Mouse (Mus musculus): ENCODE measurements around the gene Fbln2. TPM values are rescaled to one million over a fixed set of nuclear protein-coding genes. Genes with fewer than 3 reads are reported as not detected.

Gene Fbln2
- polyA plus RNA-seq, 1 experiment from 2014 or later = 56.4 TPM

DNA sequence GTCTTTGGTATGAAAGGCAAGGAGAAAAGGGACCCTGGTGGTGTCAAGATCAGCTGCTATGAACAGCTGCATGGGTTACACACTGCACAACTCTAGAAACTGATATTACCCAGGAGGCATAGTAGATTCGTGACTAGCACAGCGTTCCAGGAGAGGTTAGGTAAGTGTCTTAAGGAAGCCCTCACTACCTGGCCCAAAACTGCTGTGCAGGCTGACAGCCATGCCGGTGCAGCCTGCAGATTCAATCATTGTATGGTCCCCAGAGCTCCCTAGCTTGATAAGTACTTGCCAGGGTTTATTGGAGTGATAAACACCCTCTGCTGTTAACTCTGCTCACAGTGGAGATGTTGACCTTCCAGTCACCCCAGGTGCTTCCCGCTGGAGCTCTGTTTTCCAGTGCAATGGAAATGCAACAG is 30.2 kb upstream of the Fbln2 start:
- H3K27me3 ChIP-seq = no peaks in the 10 kb centered on the region
- H3K4me3 ChIP-seq (replicated peaks) = no peak overlapping the region
- no peak overlapping the region for H3K4me2 ChIP-seq
- H3K9me3 ChIP-seq (replicated peaks) = no peaks in the 10 kb centered on the region
- no peak overlapping the region for H3K9ac ChIP-seq
- no peak overlapping the region for H3K27ac ChIP-seq
- 70% methylated on average over 4 of the region's 4 CpGs for WGBS
- no peaks in the 10 kb centered on the region for H3K36me3 ChIP-seq
- H3K4me1 ChIP-seq = no peaks in the 10 kb centered on the region
- ATAC-seq (replicated peaks; ENCODE audit: low FRiP score) = no peak

DNA sequence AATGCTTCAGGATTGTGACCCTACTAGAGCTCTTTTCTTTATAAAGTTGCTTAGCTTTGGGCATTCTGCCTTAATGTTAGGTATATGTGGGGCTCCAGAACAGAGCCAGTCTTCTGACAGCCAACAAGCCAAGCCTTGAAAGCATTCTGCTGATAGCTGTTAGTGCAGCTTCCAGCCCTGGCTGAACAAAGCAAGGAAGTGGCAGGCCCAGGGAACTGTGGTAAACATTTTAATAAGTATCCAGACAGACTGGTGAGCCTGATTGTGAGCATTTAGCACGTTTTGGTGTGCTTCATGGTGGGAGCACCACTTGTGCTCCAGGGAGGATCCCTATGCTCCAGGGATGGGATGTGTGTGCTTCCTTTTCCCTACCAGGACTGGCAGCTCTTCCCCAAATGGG is 29.2 kb upstream of the Fbln2 start:
- no peak overlapping the region for H3K27ac ChIP-seq
- no peaks in the 10 kb centered on the region for H3K36me3 ChIP-seq
- 29% methylated on average over 1 of the region's 1 CpGs for WGBS
- H3K4me1 ChIP-seq = no peaks in the 10 kb centered on the region
- H3K4me3 ChIP-seq (replicated peaks) = no peak overlapping the region
- no peak overlapping the region for H3K4me2 ChIP-seq
- ATAC-seq (replicated peaks; ENCODE audit: low FRiP score) = no peak
- no peaks in the 10 kb centered on the region for H3K27me3 ChIP-seq
- H3K9ac ChIP-seq = no peak overlapping the region
- H3K9me3 ChIP-seq (replicated peaks) = no peaks in the 10 kb centered on the region

DNA sequence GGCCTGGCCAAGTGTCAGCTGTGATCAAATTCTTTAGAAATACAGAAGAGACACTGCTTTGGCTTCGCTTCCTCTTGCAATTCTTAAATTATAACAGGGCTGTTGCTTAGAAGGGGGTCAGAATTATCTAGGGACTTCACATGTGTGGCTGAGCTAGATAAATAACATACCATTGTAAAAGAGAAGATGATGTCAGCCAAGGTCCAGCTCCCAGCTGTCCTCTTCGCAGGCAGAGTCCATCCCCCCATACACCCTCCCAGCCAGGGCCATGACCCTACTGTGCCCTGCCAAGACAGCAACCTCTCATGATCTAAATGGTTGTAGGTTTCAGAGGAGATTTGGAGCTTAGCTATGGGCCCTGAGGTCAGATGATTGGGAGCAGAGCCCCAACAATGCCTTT is 28.3 kb upstream of the Fbln2 start:
- ATAC-seq (replicated peaks; ENCODE audit: low FRiP score) = no peak
- Histone ChIP-seq H3K4me3 (replicated peaks) (no peak overlapping the region), H3K27ac (no peak overlapping the region), H3K27me3 (no peaks in the 10 kb centered on the region), H3K9ac (no peak overlapping the region), H3K4me2 (no peak overlapping the region), H3K9me3 (replicated peaks) (no peaks in the 10 kb centered on the region), H3K36me3 (no peaks in the 10 kb centered on the region), H3K4me1 (no peaks in the 10 kb centered on the region)
- 46% methylated on average over 2 of the region's 2 CpGs for WGBS

GRCm38 (mm10) chr6:91184776-91185175 is 27.5 kb upstream of the Fbln2 start:
- ATAC-seq (replicated peaks; ENCODE audit: low FRiP score) = no peak
- Histone ChIP-seq H3K9ac (no peak overlapping the region), H3K9me3 (replicated peaks) (no peaks in the 10 kb centered on the region), H3K4me2 (no peak overlapping the region), H3K4me3 (replicated peaks) (no peak overlapping the region), H3K27me3 (no peaks in the 10 kb centered on the region), H3K27ac (no peak overlapping the region), H3K4me1 (no peaks in the 10 kb centered on the region), H3K36me3 (no peaks in the 10 kb centered on the region)
- 65% methylated on average over 3 of the region's 3 CpGs for WGBS

DNA sequence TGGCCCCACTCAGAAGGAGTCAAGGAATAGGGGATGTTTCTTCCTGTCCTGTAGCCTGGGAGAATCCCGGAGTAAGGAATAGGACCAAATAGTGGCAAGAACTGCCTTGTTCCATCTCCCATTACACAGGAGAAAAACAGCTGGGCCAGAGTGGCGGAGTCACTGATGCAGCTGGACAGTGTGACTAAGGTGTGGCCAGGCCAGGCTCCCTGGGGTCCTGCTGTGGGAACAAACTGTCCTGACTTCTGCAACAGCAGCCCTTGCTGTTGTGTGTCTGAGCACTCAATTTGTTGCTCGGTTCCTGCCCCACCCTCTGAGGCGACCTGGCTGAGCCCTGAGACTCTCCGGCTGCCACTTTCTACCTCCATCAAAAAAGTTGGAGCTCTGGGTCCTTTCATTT is 26.8 kb upstream of the Fbln2 start:
- no peak overlapping the region for H3K9ac ChIP-seq
- no peaks in the 10 kb centered on the region for H3K4me1 ChIP-seq
- 85% methylated on average over 5 of the region's 5 CpGs for WGBS
- no peaks in the 10 kb centered on the region for H3K9me3 ChIP-seq (replicated peaks)
- H3K27me3 ChIP-seq = no peaks in the 10 kb centered on the region
- H3K4me2 ChIP-seq = no peak overlapping the region
- ATAC-seq (replicated peaks; ENCODE audit: low FRiP score) = no peak
- H3K36me3 ChIP-seq = no peaks in the 10 kb centered on the region
- no peak overlapping the region for H3K27ac ChIP-seq
- H3K4me3 ChIP-seq (replicated peaks) = no peak overlapping the region

GRCm38 (mm10) chr6:91186161-91186931 is 25.9 kb upstream of the Fbln2 start:
- H3K27ac ChIP-seq = no peak overlapping the region
- no peaks in the 10 kb centered on the region for H3K36me3 ChIP-seq
- no peaks in the 10 kb centered on the region for H3K9me3 ChIP-seq (replicated peaks)
- no peak overlapping the region for H3K4me3 ChIP-seq (replicated peaks)
- H3K4me1 ChIP-seq = no peaks in the 10 kb centered on the region
- WGBS = 52% methylated on average over 4 of the region's 4 CpGs
- no peaks in the 10 kb centered on the region for H3K27me3 ChIP-seq
- ATAC-seq (replicated peaks; ENCODE audit: low FRiP score) = no peak
- no peak overlapping the region for H3K9ac ChIP-seq
- H3K4me2 ChIP-seq = no peak overlapping the region

DNA sequence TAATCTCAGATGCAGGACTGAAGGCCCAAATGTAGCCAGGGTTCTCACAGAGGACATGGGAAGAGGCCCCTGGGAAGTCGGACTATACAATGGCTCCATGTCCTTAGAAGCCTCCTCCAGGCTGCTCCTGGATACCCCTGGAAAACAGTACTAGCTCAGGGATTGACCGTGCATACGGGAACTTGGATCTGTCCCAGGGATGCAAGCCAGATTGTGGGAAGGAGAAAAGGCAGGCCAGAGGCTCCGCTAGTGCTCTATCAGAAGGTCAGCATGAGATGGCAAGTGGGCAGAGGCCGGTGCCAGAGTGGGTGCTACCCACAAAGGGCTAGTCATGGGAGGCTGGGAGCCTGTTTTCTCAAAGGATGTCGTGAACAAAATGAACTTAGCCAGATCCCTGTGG is 25.3 kb upstream of the Fbln2 start:
- WGBS = 84% methylated on average over 6 of the region's 6 CpGs
- Histone ChIP-seq H3K4me3 (replicated peaks) (no peak overlapping the region), H3K27me3 (no peaks in the 10 kb centered on the region), H3K4me1 (no peaks in the 10 kb centered on the region), H3K9ac (no peak overlapping the region), H3K4me2 (no peak overlapping the region), H3K27ac (no peak overlapping the region), H3K9me3 (replicated peaks) (no peaks in the 10 kb centered on the region), H3K36me3 (no peaks in the 10 kb centered on the region)
- no peak for ATAC-seq (replicated peaks; ENCODE audit: low FRiP score)

GRCm38 (mm10) chr6:91187871-91188270 is 24.4 kb upstream of the Fbln2 start:
- Histone ChIP-seq H3K4me1 (no peaks in the 10 kb centered on the region), H3K27ac (no peak overlapping the region), H3K9me3 (replicated peaks) (no peaks in the 10 kb centered on the region), H3K4me2 (no peak overlapping the region), H3K36me3 (no peaks in the 10 kb centered on the region), H3K4me3 (replicated peaks) (no peak overlapping the region), H3K9ac (no peak overlapping the region), H3K27me3 (no peaks in the 10 kb centered on the region)
- WGBS = 71% methylated on average over 3 of the region's 3 CpGs
- ATAC-seq (replicated peaks; ENCODE audit: low FRiP score) = no peak

GRCm38 (mm10) chr6:91189971-91190370 is 22.3 kb upstream of the Fbln2 start:
- no peaks in the 10 kb centered on the region for H3K36me3 ChIP-seq
- no peak overlapping the region for H3K4me3 ChIP-seq (replicated peaks)
- no peak for ATAC-seq (replicated peaks; ENCODE audit: low FRiP score)
- no peak overlapping the region for H3K27ac ChIP-seq
- no peaks in the 10 kb centered on the region for H3K4me1 ChIP-seq
- no peaks in the 10 kb centered on the region for H3K27me3 ChIP-seq
- no peaks in the 10 kb centered on the region for H3K9me3 ChIP-seq (replicated peaks)
- H3K4me2 ChIP-seq = no peak overlapping the region
- WGBS = 89% methylated on average over 6 of the region's 6 CpGs
- no peak overlapping the region for H3K9ac ChIP-seq

DNA sequence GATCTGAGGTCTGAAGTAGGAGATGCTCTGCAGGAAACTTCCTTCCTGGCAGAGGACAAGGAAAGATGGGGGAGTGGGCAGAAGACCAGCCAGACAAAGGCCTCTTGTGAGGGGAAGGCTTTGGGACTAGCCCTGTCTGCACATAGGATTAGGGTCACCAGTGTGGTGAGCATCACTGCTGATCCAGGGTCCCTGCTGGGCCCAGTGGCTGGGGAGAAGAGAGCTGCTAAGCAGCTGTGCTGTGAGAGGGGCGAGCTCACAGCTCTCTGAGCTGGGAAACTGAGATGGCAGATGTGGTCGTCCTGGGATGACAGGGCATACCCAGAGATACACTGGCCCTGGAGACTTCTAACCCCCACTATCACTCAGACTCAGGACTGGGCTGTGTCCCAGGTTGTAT is 20.8 kb upstream of the Fbln2 start:
- H3K27me3 ChIP-seq = no peaks in the 10 kb centered on the region
- 82% methylated on average over 2 of the region's 2 CpGs for WGBS
- H3K36me3 ChIP-seq = no peaks in the 10 kb centered on the region
- H3K4me1 ChIP-seq = no peaks in the 10 kb centered on the region
- H3K9ac ChIP-seq = no peak overlapping the region
- no peak overlapping the region for H3K27ac ChIP-seq
- H3K4me3 ChIP-seq (replicated peaks) = no peak overlapping the region
- no peak overlapping the region for H3K4me2 ChIP-seq
- ATAC-seq (replicated peaks; ENCODE audit: low FRiP score) = no peak
- H3K9me3 ChIP-seq (replicated peaks) = no peaks in the 10 kb centered on the region

DNA sequence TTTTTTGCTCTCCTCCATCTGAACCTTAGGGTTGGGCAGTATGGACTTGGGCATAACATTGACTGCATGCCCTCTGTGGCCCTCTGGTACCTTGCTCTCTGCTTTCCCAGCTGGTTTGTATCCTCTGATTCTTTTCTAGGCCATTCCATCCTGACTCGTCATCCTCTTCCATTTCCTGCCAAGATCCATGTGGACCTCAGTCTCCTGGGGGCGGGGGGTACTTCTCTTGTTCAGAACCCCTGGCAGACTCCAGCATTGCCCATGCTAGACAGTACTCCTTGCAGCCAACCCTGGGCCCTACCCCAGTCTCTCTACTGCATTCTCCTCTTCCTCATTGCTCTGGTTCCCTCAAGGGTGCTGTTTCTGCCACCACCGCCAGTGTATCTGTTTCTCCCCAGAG is 19.8 kb upstream of the Fbln2 start:
- H3K9me3 ChIP-seq (replicated peaks) = no peaks in the 10 kb centered on the region
- H3K9ac ChIP-seq = no peak overlapping the region
- no peak overlapping the region for H3K27ac ChIP-seq
- no peaks in the 10 kb centered on the region for H3K4me1 ChIP-seq
- no peaks in the 10 kb centered on the region for H3K36me3 ChIP-seq
- H3K27me3 ChIP-seq = no peaks in the 10 kb centered on the region
- WGBS = 77% methylated on average over 3 of the region's 3 CpGs
- H3K4me2 ChIP-seq = no peak overlapping the region
- no peak overlapping the region for H3K4me3 ChIP-seq (replicated peaks)
- ATAC-seq (replicated peaks; ENCODE audit: low FRiP score) = no peak

GRCm38 (mm10) chr6:91192851-91193545 is 19.3 kb upstream of the Fbln2 start:
- H3K4me3 ChIP-seq (replicated peaks) = no peak overlapping the region
- no peaks in the 10 kb centered on the region for H3K36me3 ChIP-seq
- no peak for ATAC-seq (replicated peaks; ENCODE audit: low FRiP score)
- WGBS = 65% methylated on average over 1 of the region's 1 CpGs
- no peaks in the 10 kb centered on the region for H3K9me3 ChIP-seq (replicated peaks)
- no peak overlapping the region for H3K9ac ChIP-seq
- no peaks in the 10 kb centered on the region for H3K27me3 ChIP-seq
- no peak overlapping the region for H3K4me2 ChIP-seq
- H3K27ac ChIP-seq = no peak overlapping the region
- no peaks in the 10 kb centered on the region for H3K4me1 ChIP-seq
